Mouse (Mus musculus) kidney, adult 10 weeks (tissue): ENCODE measurements around the gene Arsb. TPM values are rescaled to one million over a fixed set of nuclear protein-coding genes. Genes with fewer than 3 reads are reported as not detected.

ENCODE experiments used
- polyA plus RNA-seq: library from polyadenylated mRNA; stranded (reverse); fragments of 350-450 nt; fragmentation: Illumina TruSeq; extraction: RNeasy Lipid Tissue Mini Kit (QIAGEN cat#74804); gene quantifications from one replicate; pipeline ENCODE4 v1.2.3, GENCODE M21; 2014; ENCODE audit warnings: low read depth, low replicate concordance

Gene Arsb
- polyA plus RNA-seq, result 85.3 TPM

GRCm38 (mm10) chr13:93771588-93772278 is at the start of gene Arsb:
Arsb (plus strand) TSS chr13:93771630.

Other genes starting within 250 kb of the Arsb start
- 59.4 TPM for gene Bhmt, start 133.7 kb upstream of the Arsb start, polyA plus RNA-seq
- gene Bhmt2, start 97.3 kb upstream of the Arsb start, polyA plus RNA-seq, result 94.4 TPM
- gene Dmgdh, start 97.2 kb upstream of the Arsb start, polyA plus RNA-seq, result 62.4 TPM